Mouse (Mus musculus) midbrain, embryonic 11.5 days (tissue): ENCODE data around the gene Gm10643. TPM values are rescaled to one million over a fixed set of nuclear protein-coding genes. Genes with fewer than 3 reads are reported as not detected.

Experiments
- ATAC-seq: fragments of 200-750 bp; cut with Nextera tagmentation; 2 replicates; pipeline ENCODE4 v1.8.0; 2017; ENCODE audit warnings: moderate TSS enrichment, moderate library complexity; ENCODE audit not compliant: low FRiP score
- DNase-seq: peaks from one replicate; pipeline ENCODE4 v3.0.0; 2015; ENCODE audit warnings: low spot score; ENCODE audit errors: missing footprints
- H3K27ac ChIP-seq: fragments of 300-500 bp; sonication (generic); 2 replicates; pipeline ENCODE4 v1.5.1; 2014; ENCODE audit warnings: low read depth, low read length
- H3K27me3 ChIP-seq: fragments of 300-500 bp; sonication (generic); 2 replicates; pipeline ENCODE4 v1.6.1; 2014; ENCODE audit warnings: mild to moderate bottlenecking, low read length, moderate library complexity, mixed read lengths; ENCODE audit not compliant: control insufficient read depth, insufficient read depth
- H3K36me3 ChIP-seq: fragments of 300-500 bp; sonication (generic); 2 replicates; pipeline ENCODE4 v1.6.1; 2014; ENCODE audit warnings: mild to moderate bottlenecking, low read length, moderate library complexity, mixed read lengths; ENCODE audit not compliant: control insufficient read depth, insufficient read depth
- H3K4me1 ChIP-seq: fragments of 300-500 bp; sonication (generic); 2 replicates; pipeline ENCODE4 v1.6.1; 2014; ENCODE audit warnings: low read length; ENCODE audit not compliant: control insufficient read depth, insufficient read depth
- H3K4me2 ChIP-seq: fragments of 300-500 bp; sonication (generic); 2 replicates; pipeline ENCODE4 v1.6.1; 2014; ENCODE audit warnings: mild to moderate bottlenecking, moderate library complexity
- H3K4me3 ChIP-seq: fragments of 300-500 bp; sonication (generic); 2 replicates; pipeline ENCODE4 v1.5.1; 2014; ENCODE audit warnings: low read depth, low read length
- H3K9ac ChIP-seq: fragments of 300-500 bp; sonication (generic); 2 replicates; pipeline ENCODE4 v1.6.1; 2014; ENCODE audit warnings: low read length
- H3K9me3 ChIP-seq: fragments of 300-500 bp; sonication (generic); 2 replicates; pipeline ENCODE4 v1.6.1; 2016; ENCODE audit warnings: low read length; ENCODE audit not compliant: control insufficient read depth
- WGBS: fragments of 180-500 bp; shearing (Covaris S2); extraction: QIAGEN DNeasy Blood & Tissue Kit; methylation state at CpG from one replicate; pipeline ENCODE4 v1.1.7; 2014; 5-methylcytosine and 5-hydroxymethylcytosine counted together
- polyA plus RNA-seq: library from polyadenylated mRNA; unstranded; fragments of >200 nt; fragmentation: Nextera tagmentation; extraction: Ambion mirVana; gene quantifications from 2 replicates; pipeline ENCODE4 v1.2.1, GENCODE M21; 2014

The Gm10643 gene
- polyA plus RNA-seq, 1 experiment from 2014 or later = 2.4 TPM

DNA sequence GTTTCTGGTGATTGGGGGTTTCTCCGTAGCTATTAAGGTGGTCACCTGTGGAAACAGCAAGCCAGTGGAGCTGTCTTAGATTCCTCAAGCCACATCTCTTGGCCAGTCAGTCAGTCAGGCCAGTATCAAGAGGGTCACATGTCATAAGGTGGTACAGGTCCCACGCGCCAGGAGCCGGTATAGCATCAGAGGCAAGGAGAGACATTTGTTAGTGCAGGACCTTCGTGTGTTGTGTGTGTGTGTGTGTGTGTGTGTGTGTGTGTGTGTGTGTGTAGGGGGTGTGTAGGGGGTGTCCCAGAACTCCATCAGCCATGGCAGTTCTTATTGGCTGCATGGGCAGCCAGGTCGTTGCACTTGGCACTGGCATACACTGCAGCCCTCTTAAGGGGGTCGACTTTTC lies 3.0 kb upstream of the Gm10643 start:
- peaks cover 15% of the 10 kb centered on the region for H3K4me1 ChIP-seq

GRCm38 (mm10) chr8:84067047-84067573 lies 2.2 kb upstream of the Gm10643 start:
- H3K4me3 ChIP-seq = peak overlapping the region; percentile 95
- WGBS = under 1% methylated on average over 49 of the region's 58 CpGs
- H3K27ac ChIP-seq = peak overlapping the region; percentile 95
- peaks cover 15% of the 10 kb centered on the region for H3K4me1 ChIP-seq
- ATAC-seq (peak; percentile 75), DNase-seq (peak; percentile 99)
- no peaks in the 10 kb centered on the region for H3K27me3 ChIP-seq
- H3K36me3 ChIP-seq = no peaks in the 10 kb centered on the region
- peak overlapping the region; percentile 87 for H3K9ac ChIP-seq
- no peaks in the 10 kb centered on the region for H3K9me3 ChIP-seq
- peak overlapping the region; percentile 37 for H3K4me2 ChIP-seq

More for the DNA sequence above, 3.0 kb upstream of the Gm10643 start:
- H3K4me3 ChIP-seq = no peak overlapping the region
- WGBS = 84% methylated on average over 7 of the region's 7 CpGs
- DNase-seq (no peak), ATAC-seq (no peak)
- H3K9me3 ChIP-seq = no peaks in the 10 kb centered on the region
- H3K9ac ChIP-seq = no peak overlapping the region
- H3K36me3 ChIP-seq = no peaks in the 10 kb centered on the region
- H3K27me3 ChIP-seq = no peaks in the 10 kb centered on the region
- no peak overlapping the region for H3K27ac ChIP-seq
- peak overlapping the region; percentile 37 for H3K4me2 ChIP-seq

GRCm38 (mm10) chr8:84066291-84066930 lies 1.5 kb upstream of the Gm10643 start, which contains the start of gene Rfx1:
TSS of gene Rfx1 (plus strand) at chr8:84066834.
- DNase-seq (peak; percentile 99), ATAC-seq (peak; percentile 98)
- whole genome bisulfite sequencing = under 1% methylated on average over 51 of the region's 51 CpGs
- Histone ChIP-seq H3K27me3 (no peaks in the 10 kb centered on the region), H3K4me2 (peak within 1 kb of the TSS; percentile 68), H3K4me1 (peaks cover 15% of the 10 kb centered on the region), H3K36me3 (no peaks in the 10 kb centered on the region), H3K4me3 (peak within 1 kb of the TSS; percentile 95), H3K27ac (peak within 1 kb of the TSS; percentile 95), H3K9ac (peak within 1 kb of the TSS; percentile 87), H3K9me3 (no peaks in the 10 kb centered on the region)

DNA sequence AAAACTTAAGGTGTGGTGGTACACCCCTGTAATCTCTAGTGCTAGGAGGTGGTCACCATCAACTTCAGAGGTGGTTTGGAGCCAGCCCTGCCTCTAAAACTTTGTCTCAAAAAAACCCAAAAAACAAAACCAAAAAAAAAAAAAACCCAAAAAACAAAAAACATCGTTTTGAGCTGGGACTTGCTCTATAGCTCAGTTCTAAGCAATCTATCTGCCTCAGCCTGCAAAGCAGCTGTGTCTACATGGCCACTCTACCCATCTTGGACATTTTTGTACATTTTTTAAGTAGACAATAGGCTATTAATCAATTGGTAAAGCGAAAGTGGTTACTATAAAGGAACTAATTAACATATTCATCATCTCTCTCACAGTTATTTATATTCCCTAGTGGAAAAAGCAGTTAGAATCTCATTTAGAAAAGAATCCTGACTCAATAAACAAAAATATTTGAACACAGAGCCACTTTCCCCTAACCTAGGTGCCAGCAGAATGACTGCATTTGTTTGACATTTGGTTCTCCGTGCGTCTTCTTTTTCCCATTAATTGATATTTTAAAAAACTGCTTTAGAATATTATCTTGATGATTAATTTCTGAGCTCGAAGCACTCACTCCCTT lies 628 bp upstream of the Gm10643 start:
- H3K4me2 ChIP-seq = peak overlapping the region; percentile 68
- H3K4me1 ChIP-seq = peaks cover 15% of the 10 kb centered on the region
- ATAC-seq (no peak), DNase-seq (no peak)
- WGBS = 30% methylated on average over 5 of the region's 5 CpGs
- H3K27me3 ChIP-seq = no peaks in the 10 kb centered on the region
- H3K4me3 ChIP-seq = peak overlapping the region; percentile 95
- no peaks in the 10 kb centered on the region for H3K36me3 ChIP-seq
- H3K27ac ChIP-seq = peak overlapping the region; percentile 30; the same call in 1 of the 2 replicates
- no peaks in the 10 kb centered on the region for H3K9me3 ChIP-seq
- H3K9ac ChIP-seq = peak overlapping the region; percentile 66

DNA sequence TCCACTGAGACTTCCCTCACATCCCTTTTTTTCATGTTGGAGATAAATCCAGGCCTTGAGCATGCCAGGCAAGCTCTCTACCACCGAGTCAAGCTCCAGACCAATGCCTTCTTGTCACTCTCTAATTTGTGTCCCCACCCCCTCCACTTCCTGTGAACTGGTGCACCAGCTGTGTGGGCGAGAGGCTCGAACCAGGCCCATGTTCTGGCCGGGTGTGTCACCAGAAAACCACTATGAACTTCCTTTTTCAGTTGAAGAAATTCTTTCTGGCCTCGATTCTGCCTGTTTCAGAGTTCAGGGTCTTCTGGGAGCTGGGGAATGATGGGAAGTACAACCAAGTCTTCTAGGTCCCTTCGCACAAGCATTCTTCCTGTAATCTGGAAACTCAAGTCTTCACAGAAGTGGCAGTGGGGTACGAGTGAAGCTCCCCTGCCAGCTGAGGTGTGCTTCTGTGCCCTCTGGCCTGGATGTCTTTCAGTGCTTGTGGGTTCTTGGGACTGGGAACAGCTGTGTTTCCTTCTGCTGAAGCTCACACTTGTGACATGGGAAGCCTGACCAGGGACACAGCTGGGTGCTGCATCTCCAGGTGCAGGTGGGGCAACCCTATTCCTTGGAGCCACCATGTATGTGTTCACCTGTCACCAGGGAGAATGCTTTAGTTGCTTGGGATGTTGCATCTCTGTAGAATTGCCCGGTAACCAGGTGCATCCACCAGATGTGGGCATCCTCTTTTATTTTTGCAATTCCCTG lies 901 bp downstream of the Gm10643 start:
- ATAC-seq = no peak
- H3K4me2 ChIP-seq = no peak overlapping the region
- DNase-seq = no peak
- no peaks in the 10 kb centered on the region for H3K9me3 ChIP-seq
- H3K4me1 ChIP-seq = peaks cover 4% of the 10 kb centered on the region
- H3K27ac ChIP-seq = no peak overlapping the region
- H3K4me3 ChIP-seq = no peak overlapping the region
- H3K36me3 ChIP-seq = no peaks in the 10 kb centered on the region
- H3K9ac ChIP-seq = no peak overlapping the region
- 75% methylated on average over 8 of the region's 8 CpGs for WGBS
- no peaks in the 10 kb centered on the region for H3K27me3 ChIP-seq

- no peak overlapping the region for H3K4me3 ChIP-seq
- WGBS = 90% methylated on average over 2 of the region's 2 CpGs
- H3K4me2 ChIP-seq = no peak overlapping the region
- no peaks in the 10 kb centered on the region for H3K27me3 ChIP-seq
- H3K9ac ChIP-seq = no peak overlapping the region
- H3K4me1 ChIP-seq = no peaks in the 10 kb centered on the region
- H3K9me3 ChIP-seq = no peaks in the 10 kb centered on the region
- H3K27ac ChIP-seq = no peak overlapping the region
- DNase-seq = no peak
- ATAC-seq = no peak
- no peaks in the 10 kb centered on the region for H3K36me3 ChIP-seq
Observed at GRCm38 (mm10) chr8:84060245-84060644, 4.7 kb downstream of the Gm10643 start.

GRCm38 (mm10) chr8:84059226-84059625 lies 5.7 kb downstream of the Gm10643 start:
- H3K4me2 ChIP-seq = no peak overlapping the region
- DNase-seq (peak; percentile 80), ATAC-seq (no peak)
- no peaks in the 10 kb centered on the region for H3K27me3 ChIP-seq
- no peaks in the 10 kb centered on the region for H3K36me3 ChIP-seq
- no peak overlapping the region for H3K9ac ChIP-seq
- H3K9me3 ChIP-seq = no peaks in the 10 kb centered on the region
- no peak overlapping the region for H3K4me3 ChIP-seq
- no peak overlapping the region for H3K27ac ChIP-seq
- no peaks in the 10 kb centered on the region for H3K4me1 ChIP-seq
- WGBS = 96% methylated on average over 2 of the region's 2 CpGs

- H3K4me2 ChIP-seq = no peak overlapping the region
- H3K27ac ChIP-seq = no peak overlapping the region
- DNase-seq (no peak), ATAC-seq (no peak)
- H3K4me3 ChIP-seq = no peak overlapping the region
- 100% methylated on average over 1 of the region's 1 CpGs for WGBS
- no peaks in the 10 kb centered on the region for H3K4me1 ChIP-seq
- no peaks in the 10 kb centered on the region for H3K27me3 ChIP-seq
- no peaks in the 10 kb centered on the region for H3K9me3 ChIP-seq
- H3K36me3 ChIP-seq = no peaks in the 10 kb centered on the region
- no peak overlapping the region for H3K9ac ChIP-seq
Observed at GRCm38 (mm10) chr8:84057827-84058226, 7.1 kb downstream of the Gm10643 start.

DNA sequence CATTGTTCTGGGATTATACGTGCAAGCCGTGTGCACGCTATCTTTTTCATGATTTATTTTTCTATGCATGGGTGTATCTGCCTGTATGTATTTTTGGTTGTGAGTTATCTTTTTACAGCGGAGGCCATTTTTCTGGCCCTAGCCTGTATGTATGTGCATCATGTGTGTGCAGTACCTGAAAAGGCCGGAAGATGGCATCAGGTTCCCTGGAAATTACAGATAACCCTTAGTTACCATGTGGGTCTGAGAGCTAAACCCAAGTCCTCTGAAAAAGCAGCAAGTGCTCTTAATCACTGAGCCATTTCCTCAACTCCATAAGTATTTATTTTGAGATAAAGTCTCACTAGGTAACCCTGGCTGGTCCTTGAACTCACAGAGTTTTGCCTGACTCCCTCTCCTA lies 11.7 kb downstream of the Gm10643 start:
- ATAC-seq (no peak), DNase-seq (no peak)
- H3K36me3 ChIP-seq = no peaks in the 10 kb centered on the region
- no peaks in the 10 kb centered on the region for H3K27me3 ChIP-seq
- no peak overlapping the region for H3K9ac ChIP-seq
- H3K9me3 ChIP-seq = no peaks in the 10 kb centered on the region
- no peak overlapping the region for H3K4me3 ChIP-seq
- H3K4me2 ChIP-seq = no peak overlapping the region
- H3K4me1 ChIP-seq = no peaks in the 10 kb centered on the region
- no peak overlapping the region for H3K27ac ChIP-seq
- 93% methylated on average over 5 of the region's 5 CpGs for WGBS
